Mouse (Mus musculus) embryonic fibroblast, embryonic 13.5 days (primary cell): Measurements from ENCODE around the gene Rtkn2.

Source experiments
- CTCF ChIP-seq: IDR thresholded peaks from 2 replicates; pipeline ENCODE4 v1.5.1; 2011; ENCODE audit warnings: mild to moderate bottlenecking, control low read depth, low read length, moderate library complexity, borderline replicate concordance; ENCODE audit not compliant: insufficient read depth
- POLR2A ChIP-seq: IDR thresholded peaks from 2 replicates; pipeline ENCODE4 v1.6.1; 2011; ENCODE audit warnings: low read depth, mild to moderate bottlenecking, control low read depth, low read length, moderate library complexity

DNA sequence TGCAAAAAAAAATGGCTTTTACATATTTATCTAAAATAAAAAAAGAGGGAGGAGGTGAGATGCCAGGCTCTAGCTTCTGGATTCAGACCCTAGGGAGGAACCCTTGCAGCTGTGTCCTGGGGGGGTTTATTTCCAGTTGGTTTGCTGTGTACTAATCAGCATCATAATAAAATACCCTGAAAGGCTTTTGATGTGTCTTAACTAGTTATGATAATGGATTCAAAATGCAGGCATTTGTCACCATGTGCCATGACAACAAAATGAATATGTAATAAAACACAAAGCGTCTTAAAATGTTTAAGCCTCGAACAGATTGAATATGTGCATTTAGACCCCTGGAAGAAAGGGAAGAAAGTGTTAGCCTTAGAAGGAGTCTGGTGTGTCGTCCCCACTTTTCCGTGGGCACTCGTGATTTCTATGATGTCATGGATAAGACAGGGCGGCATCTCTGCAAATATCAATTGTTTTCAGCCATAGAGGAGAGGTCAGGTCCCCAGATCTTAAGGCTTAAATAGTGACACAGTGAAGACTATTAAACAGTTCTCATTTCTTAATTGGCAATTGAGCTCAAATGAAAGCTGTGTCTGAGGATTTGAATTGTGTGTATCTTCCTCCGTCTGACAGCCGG, 59.7 kb downstream of the Rtkn2 start:
- TF ChIP-seq POLR2A = no peak
- TF ChIP-seq CTCF = no peak
